Mouse (Mus musculus) left cerebral cortex, adult 6 months (tissue): ENCODE data around the gene Gbp4. TPM values are rescaled to one million over a fixed set of nuclear protein-coding genes. Genes with fewer than 3 reads are reported as not detected.

Experiments
- long read RNA-seq, 2 experiments: library from polyadenylated mRNA; unstranded; transcript quantifications; one replicate each; pipeline ENCODE4 v2.0.0; 2019 to 2020
- polyA plus RNA-seq: library from polyadenylated mRNA; unstranded; fragments of <200 nt; fragmentation: Nextera tagmentation; gene quantifications from 2 replicates; pipeline ENCODE4 v1.2.3, GENCODE M21; 2021

Gene Gbp4
- 0.77 and 1.0 TPM in 2 replicates for polyA plus RNA-seq
- long read RNA-seq, experiment 1, full-length matches to known transcripts = 1 of 7 reads
- long read RNA-seq, experiment 1, partial matches to known transcripts = 1 of 7 reads
- long read RNA-seq, experiment 1, other reads (novel, unspliced or antisense) = 5 of 7 reads
- long read RNA-seq, experiment 2 = 0 reads

GRCm38 (mm10) chr5:105139409-105140088, at the start of gene Gbp4, which contains the start of the genes Gbp9 and Gbp8:
Gene Gbp4, minus strand, starts transcription at chr5:105139586.
Gene Gbp9, minus strand, starts transcription at chr5:105139539.
Gene Gbp8, minus strand, starts transcription at chr5:105139540.

Other genes with a start within 250 kb of the Gbp4 start
- gene Abcg3, start 156.9 kb downstream of the Gbp4 start, polyA plus RNA-seq = 0.13 and 0.54 TPM in 2 replicates
- gene Gbp9, start within 50 bp of the Gbp4 start, polyA plus RNA-seq = 0.59 and 1.0 TPM in 2 replicates
- gene Gbp8, start within 50 bp of the Gbp4 start, polyA plus RNA-seq = 0.16 and 0.31 TPM in 2 replicates
- gene Gbp10, start 99.9 kb upstream of the Gbp4 start, polyA plus RNA-seq = 0.26 TPM in 1 of 2 replicates, not detected in the other
- not detected in 2 replicates for gene Gm43302, start 154.1 kb upstream of the Gbp4 start, polyA plus RNA-seq
- gene Gbp6, start 154.1 kb upstream of the Gbp4 start, polyA plus RNA-seq = 1.3 and 1.6 TPM in 2 replicates